Mouse (Mus musculus) mouse embryonic stem cell (cell line): ENCODE data around the gene Dner.

Experiments used
- in situ Hi-C, 2 experiments: fragments of 300-500 bp; cut with MboI; formaldehyde crosslinking; loops; 1 replicate in 1 of 2; 3 replicates in 1 of 2; pipeline ENCODE4 v1.14.3; 2019 to 2020; ENCODE audit warnings: low sequenced_read_pairs in 2 of 2, low pct_unique_long_range_greater_than_20kb in 1 of 2, mixed read lengths in 1 of 2; ENCODE audit not compliant: unreplicated experiment in 1 of 2

The Dner gene

GRCm38 (mm10) chr1:84426679-84427078 lies 269.3 kb downstream of the Dner start:
- in situ Hi-C loops = no loop called here

GRCm38 (mm10) chr1:84422881-84423280 lies 273.1 kb downstream of the Dner start:
- in situ Hi-C loops = no loop called here

- in situ Hi-C loops = no loop called here
Measured at GRCm38 (mm10) chr1:84421845-84422244, 274.2 kb downstream of the Dner start.

GRCm38 (mm10) chr1:84419416-84419815 lies 276.6 kb downstream of the Dner start:
- in situ Hi-C loops = no loop called here

DNA sequence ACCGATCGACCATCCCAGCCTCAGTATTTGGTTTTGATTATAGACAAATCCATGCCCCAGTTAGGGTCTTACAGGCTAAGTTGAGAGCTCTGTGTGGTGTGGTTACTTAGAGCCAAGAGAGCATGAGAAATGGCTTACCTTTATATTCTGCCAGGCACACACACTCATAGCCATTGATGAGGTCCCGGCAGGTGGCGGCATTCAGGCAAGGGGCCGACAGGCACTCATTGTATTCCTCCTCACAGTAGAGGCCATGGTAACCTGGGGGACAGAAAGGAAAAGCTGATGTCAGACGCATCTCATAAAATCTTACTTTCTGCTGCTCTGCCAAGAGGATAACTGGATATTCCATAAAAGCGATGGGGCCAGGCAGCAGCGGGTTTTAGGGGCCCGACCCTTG lies 277.5 kb downstream of the Dner start:
- in situ Hi-C loops = no loop called here

GRCm38 (mm10) chr1:84417761-84418238 lies 278.2 kb downstream of the Dner start:
- in situ Hi-C loops = no loop called here

DNA sequence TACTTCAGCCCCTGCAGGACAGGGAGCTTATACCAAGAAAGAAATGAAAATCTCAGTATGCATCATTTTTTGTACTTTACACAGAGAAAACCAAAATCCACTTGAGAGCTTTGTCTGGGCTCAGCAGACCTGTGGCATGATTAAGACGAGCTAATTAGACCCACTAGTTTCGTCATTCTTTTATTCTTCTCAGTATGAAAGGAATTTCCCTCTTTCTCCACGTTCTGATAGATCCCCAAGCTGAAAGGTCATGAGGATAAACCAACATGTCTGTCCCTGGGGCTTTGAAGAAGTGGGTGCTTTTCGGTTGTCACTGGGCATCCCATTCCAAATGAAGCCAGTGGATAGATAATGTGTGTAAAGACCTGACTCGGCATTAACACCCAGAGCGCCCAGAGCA lies 278.7 kb downstream of the Dner start:
- in situ Hi-C loops = no loop called here

GRCm38 (mm10) chr1:84414464-84414863 lies 281.6 kb downstream of the Dner start:
- in situ Hi-C loops = no loop called here

DNA sequence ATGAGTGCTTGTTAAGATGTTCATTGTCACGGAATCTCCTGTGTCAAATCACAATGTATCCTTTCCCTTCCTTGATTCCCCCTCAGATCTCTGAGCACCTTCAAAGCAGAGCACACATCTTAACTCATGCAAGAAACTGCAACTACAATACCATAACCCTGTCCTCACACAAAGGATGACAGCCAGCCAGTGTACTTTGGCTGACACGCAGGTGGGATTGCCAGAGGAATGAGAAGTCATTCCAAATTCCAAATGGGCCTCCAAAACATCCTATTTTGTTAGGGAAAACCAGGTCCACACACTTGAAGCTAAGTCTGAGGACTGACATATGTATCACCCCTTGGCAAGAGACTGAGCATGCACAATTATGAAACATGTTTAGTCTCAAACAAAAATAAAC lies 286.5 kb downstream of the Dner start:
- in situ Hi-C loops = no loop called here

GRCm38 (mm10) chr1:84408873-84409272 lies 287.1 kb downstream of the Dner start:
- in situ Hi-C loops = no loop called here

GRCm38 (mm10) chr1:84406891-84407290 lies 289.1 kb downstream of the Dner start:
- in situ Hi-C loops = no loop called here

DNA sequence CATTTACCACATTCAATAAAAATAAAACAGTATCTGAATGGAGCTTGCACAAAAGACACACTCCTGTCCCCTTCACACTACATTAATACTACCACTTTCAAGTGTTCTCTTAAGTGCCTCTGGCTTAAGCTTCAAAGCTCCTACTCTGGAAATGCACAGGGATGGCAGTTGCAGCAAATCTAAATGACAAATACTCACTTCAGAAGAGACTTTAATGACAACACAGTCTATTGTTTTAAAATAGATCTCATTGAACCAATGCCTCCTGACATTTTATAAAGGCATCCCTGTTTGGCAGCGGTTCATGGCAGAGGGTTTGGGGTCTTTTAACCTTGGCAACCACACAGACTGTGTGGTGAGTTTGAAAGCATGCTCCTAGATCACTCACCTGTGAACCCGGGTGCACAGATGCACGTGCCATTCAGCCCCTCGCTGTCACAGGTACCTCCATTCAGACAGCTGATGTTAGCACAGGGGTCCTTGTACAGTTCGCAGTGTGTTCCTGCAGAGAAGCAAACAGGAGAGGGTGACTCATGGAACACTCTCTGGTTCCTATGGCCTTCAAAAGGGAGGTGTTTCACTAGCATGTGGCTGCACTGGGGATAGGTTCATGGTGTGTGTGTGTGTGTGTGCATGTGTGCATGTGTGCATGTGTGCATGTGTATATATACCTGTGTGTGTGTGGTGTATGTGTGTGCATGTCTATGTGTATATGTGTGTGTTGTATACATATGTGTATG lies 290.3 kb downstream of the Dner start:
- in situ Hi-C loops = no loop called here

GRCm38 (mm10) chr1:84404880-84405279 lies 291.1 kb downstream of the Dner start:
- in situ Hi-C loops = no loop called here

DNA sequence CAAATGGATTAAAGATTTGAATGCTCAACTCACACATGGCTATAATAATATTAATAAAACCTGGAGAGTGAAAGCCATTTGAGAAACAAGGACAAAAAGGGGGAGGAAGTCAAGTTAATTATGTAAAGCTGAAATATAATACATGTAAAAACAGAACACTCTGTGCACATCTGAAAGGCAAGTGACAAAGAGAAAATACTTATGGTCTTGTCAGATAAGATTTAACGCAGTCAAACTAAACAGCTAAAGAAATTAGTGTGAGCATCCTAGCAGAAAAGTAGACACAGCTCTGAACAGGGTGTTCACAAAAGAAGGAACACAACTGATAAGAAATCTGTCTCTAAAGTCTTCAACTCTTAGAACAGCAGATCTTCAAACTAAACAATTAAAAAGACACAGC lies 293.9 kb downstream of the Dner start:
- in situ Hi-C loops = no loop called here

- in situ Hi-C loops = no loop called here
Measured at GRCm38 (mm10) chr1:84399671-84400070, 296.4 kb downstream of the Dner start.

GRCm38 (mm10) chr1:84399118-84399517 lies 296.9 kb downstream of the Dner start:
- in situ Hi-C loops = no loop called here

- in situ Hi-C loops = no loop called here
Measured at GRCm38 (mm10) chr1:84396787-84397186, 299.2 kb downstream of the Dner start.

- in situ Hi-C loops = no loop called here
Measured at GRCm38 (mm10) chr1:84395928-84396327, 300.1 kb downstream of the Dner start.

GRCm38 (mm10) chr1:84390961-84391360 lies 305.1 kb downstream of the Dner start:
- in situ Hi-C loops = no loop called here

DNA sequence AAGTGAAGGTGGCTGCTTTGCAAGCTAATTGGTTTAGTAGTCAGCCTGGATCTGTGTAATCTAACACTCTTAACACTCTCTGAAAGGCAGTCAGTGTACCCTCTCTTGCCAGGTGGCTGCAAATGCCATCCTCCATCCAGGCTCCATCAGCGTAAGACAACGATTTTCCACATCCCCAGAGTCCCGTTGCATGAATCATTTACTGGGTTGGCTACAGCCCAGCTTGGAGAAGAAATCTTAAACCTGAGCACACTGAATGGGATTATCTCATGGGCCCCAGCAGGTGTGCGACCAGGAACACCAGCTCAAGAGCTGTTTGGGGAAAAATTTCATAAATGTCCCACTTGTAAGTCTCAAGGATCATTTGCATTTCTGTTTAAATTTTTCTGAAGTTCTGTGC lies 308.4 kb downstream of the Dner start:
- in situ Hi-C loops = no loop called here
